Mouse (Mus musculus): ENCODE data around the gene Gm20388. TPM values are rescaled to one million over a fixed set of nuclear protein-coding genes. Genes with fewer than 3 reads are reported as not detected.

The Gm20388 gene
- polyA plus RNA-seq, 1 experiment from 2014 or later: not detected

DNA sequence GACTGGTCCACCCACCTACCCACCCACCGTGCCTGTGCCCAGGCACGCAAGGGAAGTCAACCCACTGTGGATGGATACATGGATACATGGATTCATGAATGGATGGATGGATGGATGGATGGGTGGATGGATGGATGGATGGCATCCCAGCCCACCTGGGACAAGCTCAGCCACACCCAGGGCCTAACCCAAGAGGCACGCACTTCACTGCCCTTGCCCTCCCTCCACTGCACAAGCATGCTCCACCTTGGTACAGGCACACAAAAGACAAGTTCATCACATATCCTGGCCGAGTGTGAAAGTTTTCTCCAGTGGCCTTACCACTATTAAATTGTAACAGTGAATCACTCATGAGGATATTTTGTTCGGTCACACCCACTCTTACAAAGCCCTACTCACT is 3713.6 kb downstream of the Gm20388 start:
- H3K27ac ChIP-seq (replicated peaks in 1 of 2; ENCODE audit: control insufficient read depth in 1 of 2, insufficient read depth in 1 of 2, low read depth in 2 of 2, low read length in 2 of 2): no peak overlapping the region
- H3K9ac ChIP-seq (ENCODE audit: low read length): no peak overlapping the region
- no peaks in the 10 kb centered on the region for H3K36me3 ChIP-seq (ENCODE audit: control insufficient read depth, insufficient read depth, low read length)
- H3K4me1 ChIP-seq (ENCODE audit: control insufficient read depth in 2 of 2, insufficient read depth in 2 of 2, low read length in 2 of 2): peaks cover 3 to 9% of the 10 kb centered on the region in 2 experiments
- whole genome bisulfite sequencing: 61% methylated on average over 5 of the region's 5 CpGs
- no peak for ATAC-seq (ENCODE audit: insufficient number of reproducible peaks, insufficient read depth, low FRiP score, low read depth)
- H3K4me2 ChIP-seq (ENCODE audit: low read length): no peak overlapping the region
- H3K4me3 ChIP-seq (ENCODE audit: control insufficient read depth in 1 of 2, insufficient read depth in 1 of 2, low read depth in 1 of 2, low read length in 2 of 2): no peak overlapping the region
- no peaks in the 10 kb centered on the region for H3K9me3 ChIP-seq (ENCODE audit: control insufficient read depth, low read length)
- peaks cover 20% of the 10 kb centered on the region for H3K27me3 ChIP-seq (ENCODE audit: control insufficient read depth, insufficient read depth, low read length)

DNA sequence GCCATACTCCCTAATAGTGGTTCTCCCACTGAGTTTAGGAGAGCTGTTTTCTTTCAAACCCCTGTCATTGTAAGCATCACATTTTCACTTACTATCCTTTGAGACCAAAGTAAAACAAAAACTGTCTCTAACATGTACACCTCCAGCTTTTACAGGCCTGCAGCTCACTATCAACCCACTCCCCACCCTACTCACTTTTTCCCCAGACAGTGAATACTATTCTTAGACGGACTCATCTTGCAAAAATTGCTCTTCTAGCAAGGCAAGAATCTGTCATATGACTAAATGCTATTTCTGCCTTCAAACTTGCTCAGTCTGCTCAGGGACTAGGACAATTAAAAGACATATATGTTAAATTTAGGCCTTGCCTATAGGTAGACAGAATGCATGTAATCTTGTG is 3714.1 kb downstream of the Gm20388 start:
- H3K4me2 ChIP-seq (ENCODE audit: low read length): no peak overlapping the region
- H3K36me3 ChIP-seq (ENCODE audit: control insufficient read depth, insufficient read depth, low read length): no peaks in the 10 kb centered on the region
- H3K27me3 ChIP-seq (ENCODE audit: control insufficient read depth, insufficient read depth, low read length): peaks cover 24% of the 10 kb centered on the region
- no peak overlapping the region for H3K4me3 ChIP-seq (ENCODE audit: control insufficient read depth in 1 of 2, insufficient read depth in 1 of 2, low read depth in 1 of 2, low read length in 2 of 2)
- ATAC-seq (ENCODE audit: insufficient number of reproducible peaks, insufficient read depth, low FRiP score, low read depth): no peak
- H3K27ac ChIP-seq (replicated peaks in 1 of 2; ENCODE audit: control insufficient read depth in 1 of 2, insufficient read depth in 1 of 2, low read depth in 2 of 2, low read length in 2 of 2): no peak overlapping the region
- no peak overlapping the region for H3K9ac ChIP-seq (ENCODE audit: low read length)
- WGBS: 45% methylated on average over 1 of the region's 1 CpGs
- peaks cover 4 to 11% of the 10 kb centered on the region in 2 experiments for H3K4me1 ChIP-seq (ENCODE audit: control insufficient read depth in 2 of 2, insufficient read depth in 2 of 2, low read length in 2 of 2)
- no peaks in the 10 kb centered on the region for H3K9me3 ChIP-seq (ENCODE audit: control insufficient read depth, low read length)

DNA sequence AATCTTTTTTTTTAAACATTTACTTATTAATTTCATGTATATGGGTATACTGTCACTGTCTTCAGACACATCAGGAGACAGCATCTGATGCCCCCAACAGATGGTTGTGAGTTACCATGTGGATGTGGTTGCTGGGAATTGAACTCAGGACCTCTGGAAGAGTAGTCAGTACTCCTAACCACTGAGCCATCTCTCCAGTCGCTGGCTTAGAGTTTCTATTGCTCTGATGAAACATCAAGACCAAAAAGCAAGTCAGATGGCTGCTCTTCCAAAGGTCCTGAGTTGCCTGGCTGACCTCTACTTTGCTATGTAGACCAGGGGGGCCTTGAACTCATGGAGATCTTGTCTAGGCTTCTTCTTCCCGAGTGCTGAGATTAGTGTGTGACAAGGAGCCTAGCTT is 3715.1 kb downstream of the Gm20388 start:
- Histone ChIP-seq H3K4me2 (ENCODE audit: low read length) (no peak overlapping the region), H3K9me3 (ENCODE audit: control insufficient read depth, low read length) (no peaks in the 10 kb centered on the region), H3K36me3 (ENCODE audit: control insufficient read depth, insufficient read depth, low read length) (no peaks in the 10 kb centered on the region), H3K4me3 (ENCODE audit: control insufficient read depth in 1 of 2, insufficient read depth in 1 of 2, low read depth in 1 of 2, low read length in 2 of 2) (no peak overlapping the region), H3K27ac (replicated peaks in 1 of 2; ENCODE audit: control insufficient read depth in 1 of 2, insufficient read depth in 1 of 2, low read depth in 2 of 2, low read length in 2 of 2) (no peak overlapping the region), H3K4me1 (ENCODE audit: control insufficient read depth in 2 of 2, insufficient read depth in 2 of 2, low read length in 2 of 2) (peaks cover 4 to 11% of the 10 kb centered on the region in 2 experiments), H3K27me3 (ENCODE audit: control insufficient read depth, insufficient read depth, low read length) (peaks cover 26% of the 10 kb centered on the region), H3K9ac (ENCODE audit: low read length) (no peak overlapping the region)
- WGBS: 33% methylated on average over 2 of the region's 2 CpGs
- no peak for ATAC-seq (ENCODE audit: insufficient number of reproducible peaks, insufficient read depth, low FRiP score, low read depth)

DNA sequence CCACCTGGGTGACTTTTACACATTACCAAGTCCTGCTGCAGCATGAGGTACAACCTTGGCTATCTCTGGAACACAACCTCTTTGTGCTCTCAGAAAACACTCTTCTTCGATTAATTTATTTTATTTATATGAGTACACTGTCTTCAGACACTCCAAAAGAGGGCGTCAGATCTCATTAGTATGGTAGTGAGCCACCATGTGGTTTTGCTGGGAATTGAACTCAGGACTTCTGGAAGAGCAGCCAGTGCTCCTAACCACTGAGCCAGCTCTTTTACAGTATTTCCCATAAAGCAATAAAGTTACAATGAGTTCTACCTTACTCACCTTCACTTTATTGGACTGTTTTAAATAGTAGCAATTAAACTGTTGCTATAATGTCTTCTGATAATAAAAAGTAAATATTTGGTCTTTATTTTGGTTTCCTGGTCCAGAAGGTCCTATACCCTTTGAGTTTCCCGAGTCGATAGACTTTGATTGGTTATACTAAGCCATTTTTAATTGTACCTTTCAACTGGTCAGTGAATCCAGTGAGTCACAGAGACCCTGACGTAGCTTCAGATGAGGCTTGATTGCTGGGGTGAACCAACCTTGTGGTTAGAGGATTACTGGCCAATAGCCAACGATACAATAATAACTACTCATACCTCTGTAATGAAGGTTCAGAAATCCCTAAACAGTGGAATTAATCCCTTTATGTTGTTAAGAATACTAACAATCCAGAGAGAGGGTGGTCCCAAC is 3716.9 kb downstream of the Gm20388 start:
- 65% methylated on average over 6 of the region's 6 CpGs for WGBS
- no peak overlapping the region for H3K4me3 ChIP-seq (ENCODE audit: control insufficient read depth in 1 of 2, insufficient read depth in 1 of 2, low read depth in 1 of 2, low read length in 2 of 2)
- no peak overlapping the region for H3K9ac ChIP-seq (ENCODE audit: low read length)
- H3K27me3 ChIP-seq (ENCODE audit: control insufficient read depth, insufficient read depth, low read length): peaks cover 26% of the 10 kb centered on the region
- no peak for ATAC-seq (ENCODE audit: insufficient number of reproducible peaks, insufficient read depth, low FRiP score, low read depth)
- H3K4me1 ChIP-seq (ENCODE audit: control insufficient read depth in 2 of 2, insufficient read depth in 2 of 2, low read length in 2 of 2): peaks cover 4 to 11% of the 10 kb centered on the region in 2 experiments
- no peaks in the 10 kb centered on the region for H3K9me3 ChIP-seq (ENCODE audit: control insufficient read depth, low read length)
- H3K36me3 ChIP-seq (ENCODE audit: control insufficient read depth, insufficient read depth, low read length): no peaks in the 10 kb centered on the region
- H3K27ac ChIP-seq (replicated peaks in 1 of 2; ENCODE audit: control insufficient read depth in 1 of 2, insufficient read depth in 1 of 2, low read depth in 2 of 2, low read length in 2 of 2): no peak overlapping the region
- no peak overlapping the region for H3K4me2 ChIP-seq (ENCODE audit: low read length)

DNA sequence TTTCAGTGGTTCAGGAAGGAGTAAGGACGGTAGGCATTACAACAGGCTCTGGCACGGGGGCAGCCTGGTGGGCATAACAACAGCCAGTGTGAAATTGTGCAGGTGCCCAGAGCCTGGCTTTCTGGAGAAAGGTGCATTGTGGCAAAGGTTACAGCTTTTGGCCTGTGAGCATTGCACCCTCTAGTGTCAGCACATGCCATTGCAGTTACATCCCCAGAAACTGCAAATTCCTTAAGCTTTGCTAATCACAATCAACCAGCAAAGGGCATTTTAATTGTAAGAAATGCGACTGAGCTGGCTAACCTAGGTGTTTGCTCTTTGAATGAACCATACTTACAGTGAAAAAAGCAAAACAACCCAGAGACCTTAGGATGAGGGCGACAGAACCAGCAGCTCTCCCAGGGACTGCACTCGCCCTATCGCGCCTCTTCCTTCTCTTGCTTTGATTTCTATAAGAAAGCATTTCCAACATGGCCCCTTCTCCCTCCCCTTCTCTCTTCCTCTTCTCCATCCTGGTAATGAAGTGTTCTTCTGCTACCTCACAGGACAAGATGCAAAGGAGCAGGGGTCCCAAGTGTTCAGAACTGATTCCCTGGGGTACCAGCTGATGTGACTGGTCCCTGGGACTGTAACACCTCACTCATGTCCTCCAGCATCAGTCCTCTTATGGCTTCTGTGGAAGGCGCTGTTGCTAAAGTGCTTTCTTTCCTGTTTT is 3717.8 kb downstream of the Gm20388 start:
- no peaks in the 10 kb centered on the region for H3K9me3 ChIP-seq (ENCODE audit: control insufficient read depth, low read length)
- peak overlapping the region; percentile 26; the same call in 1 of the 2 replicates for H3K9ac ChIP-seq (ENCODE audit: low read length)
- H3K27me3 ChIP-seq (ENCODE audit: control insufficient read depth, insufficient read depth, low read length): peaks cover 26% of the 10 kb centered on the region
- H3K4me3 ChIP-seq (ENCODE audit: control insufficient read depth in 1 of 2, insufficient read depth in 1 of 2, low read depth in 1 of 2, low read length in 2 of 2): peak overlapping the region; percentile 18 to 25
- H3K36me3 ChIP-seq (ENCODE audit: control insufficient read depth, insufficient read depth, low read length): no peaks in the 10 kb centered on the region
- peak overlapping the region; percentile 65 for H3K4me2 ChIP-seq (ENCODE audit: low read length)
- H3K27ac ChIP-seq (replicated peaks in 1 of 2; ENCODE audit: control insufficient read depth in 1 of 2, insufficient read depth in 1 of 2, low read depth in 2 of 2, low read length in 2 of 2): no peak overlapping the region; a peak in 1 of 4 replicates
- no peak for ATAC-seq (ENCODE audit: insufficient number of reproducible peaks, insufficient read depth, low FRiP score, low read depth)
- peaks cover 4 to 15% of the 10 kb centered on the region in 2 experiments for H3K4me1 ChIP-seq (ENCODE audit: control insufficient read depth in 2 of 2, insufficient read depth in 2 of 2, low read length in 2 of 2)
- 4% methylated on average over 8 of the region's 8 CpGs for WGBS

DNA sequence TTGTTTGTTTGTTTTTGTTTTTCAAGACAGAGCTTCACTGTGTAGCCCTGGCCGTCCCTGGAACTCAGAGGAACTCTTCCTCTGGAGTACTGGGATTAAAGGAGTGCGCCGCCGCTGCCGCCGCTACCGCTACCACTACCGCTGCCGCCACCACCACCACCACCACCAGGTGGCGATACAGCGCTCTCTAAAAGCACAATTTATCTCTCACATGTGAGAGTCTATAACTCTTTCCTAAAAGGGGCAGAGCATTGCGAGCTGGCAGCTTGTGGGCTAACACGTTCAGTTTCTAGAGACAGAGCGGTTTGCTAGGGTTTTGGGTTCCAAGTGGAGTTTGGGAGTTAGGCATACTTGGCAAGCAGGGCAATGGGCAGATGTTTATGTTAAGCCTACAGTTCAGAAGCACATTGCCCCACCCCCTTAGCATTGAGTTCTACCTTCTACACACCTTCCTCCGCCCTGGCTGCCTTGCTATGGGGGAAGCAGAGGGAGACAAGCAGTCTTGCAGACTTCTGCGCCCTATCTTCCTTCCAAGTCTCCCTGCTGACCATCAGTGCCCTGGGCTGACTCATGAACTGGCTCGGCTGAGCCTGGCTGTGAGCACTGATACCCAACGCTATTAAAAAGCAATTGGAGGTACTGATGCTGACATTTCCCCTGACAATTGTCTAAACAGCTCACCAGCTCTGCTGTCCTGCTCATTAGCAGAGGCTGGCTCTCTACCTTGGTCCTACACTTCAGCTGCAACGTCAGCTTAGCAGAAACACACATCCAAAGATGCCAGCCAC is 3718.5 kb downstream of the Gm20388 start:
- Histone ChIP-seq H3K36me3 (ENCODE audit: control insufficient read depth, insufficient read depth, low read length) (no peaks in the 10 kb centered on the region), H3K9me3 (ENCODE audit: control insufficient read depth, low read length) (no peaks in the 10 kb centered on the region), H3K4me3 (ENCODE audit: control insufficient read depth in 1 of 2, insufficient read depth in 1 of 2, low read depth in 1 of 2, low read length in 2 of 2) (peak overlapping the region; percentile 18 to 25), H3K27me3 (ENCODE audit: control insufficient read depth, insufficient read depth, low read length) (peaks cover 25% of the 10 kb centered on the region), H3K27ac (replicated peaks in 1 of 2; ENCODE audit: control insufficient read depth in 1 of 2, insufficient read depth in 1 of 2, low read depth in 2 of 2, low read length in 2 of 2) (no peak overlapping the region; a peak in 1 of 4 replicates), H3K4me2 (ENCODE audit: low read length) (peak overlapping the region; percentile 65), H3K4me1 (ENCODE audit: control insufficient read depth in 2 of 2, insufficient read depth in 2 of 2, low read length in 2 of 2) (peaks cover 4 to 21% of the 10 kb centered on the region in 2 experiments), H3K9ac (ENCODE audit: low read length) (peak overlapping the region; percentile 26; the same call in 1 of the 2 replicates)
- 5% methylated on average over 19 of the region's 19 CpGs for WGBS
- ATAC-seq (ENCODE audit: insufficient number of reproducible peaks, insufficient read depth, low FRiP score, low read depth): no peak

DNA sequence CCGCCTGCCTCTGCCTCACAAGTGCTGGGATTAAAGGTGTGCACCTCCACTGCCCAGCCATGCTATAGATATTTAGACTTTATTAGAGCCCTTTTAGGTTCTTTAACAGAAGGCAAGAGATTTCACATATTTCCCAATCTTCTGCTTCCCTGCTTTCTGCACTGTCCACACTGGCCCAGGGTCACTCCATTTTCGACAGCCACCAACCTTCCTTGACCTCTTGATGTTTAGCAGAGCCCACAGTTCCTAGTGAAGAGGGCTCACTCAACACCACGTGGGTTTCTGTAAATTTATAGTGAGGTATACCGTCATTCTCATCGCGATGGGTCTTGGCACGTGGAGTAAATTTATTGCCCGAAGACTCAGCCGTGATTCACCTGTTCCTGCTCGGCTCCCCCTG is 3719.4 kb downstream of the Gm20388 start:
- 38% methylated on average over 10 of the region's 10 CpGs for WGBS
- no peak for ATAC-seq (ENCODE audit: insufficient number of reproducible peaks, insufficient read depth, low FRiP score, low read depth)
- Histone ChIP-seq H3K9me3 (ENCODE audit: control insufficient read depth, low read length) (no peaks in the 10 kb centered on the region), H3K9ac (ENCODE audit: low read length) (no peak overlapping the region), H3K27me3 (ENCODE audit: control insufficient read depth, insufficient read depth, low read length) (peaks cover 16% of the 10 kb centered on the region), H3K4me1 (ENCODE audit: control insufficient read depth in 2 of 2, insufficient read depth in 2 of 2, low read length in 2 of 2) (peaks cover 4 to 25% of the 10 kb centered on the region in 2 experiments), H3K4me2 (ENCODE audit: low read length) (peak overlapping the region; percentile 58), H3K36me3 (ENCODE audit: control insufficient read depth, insufficient read depth, low read length) (no peaks in the 10 kb centered on the region), H3K4me3 (ENCODE audit: control insufficient read depth in 1 of 2, insufficient read depth in 1 of 2, low read depth in 1 of 2, low read length in 2 of 2) (peak overlapping the region in 1 of 2 experiments; percentile 23; a peak in 1 of 4 replicates), H3K27ac (replicated peaks in 1 of 2; ENCODE audit: control insufficient read depth in 1 of 2, insufficient read depth in 1 of 2, low read depth in 2 of 2, low read length in 2 of 2) (no peak overlapping the region)

Data from heart, embryonic 14.5 days (tissue).